Mouse (Mus musculus) adipocyte (in vitro differentiated cells): ENCODE data around the gene Sufu.
A peak's percentile ranks its signal among the peaks of the same experiment; 100 is the strongest.

Source experiments
- DNase-seq: peaks from one replicate; pipeline ENCODE4 v3.0.0-alpha.2; 2016; ENCODE audit warnings: low spot score

Sufu gene

DNA sequence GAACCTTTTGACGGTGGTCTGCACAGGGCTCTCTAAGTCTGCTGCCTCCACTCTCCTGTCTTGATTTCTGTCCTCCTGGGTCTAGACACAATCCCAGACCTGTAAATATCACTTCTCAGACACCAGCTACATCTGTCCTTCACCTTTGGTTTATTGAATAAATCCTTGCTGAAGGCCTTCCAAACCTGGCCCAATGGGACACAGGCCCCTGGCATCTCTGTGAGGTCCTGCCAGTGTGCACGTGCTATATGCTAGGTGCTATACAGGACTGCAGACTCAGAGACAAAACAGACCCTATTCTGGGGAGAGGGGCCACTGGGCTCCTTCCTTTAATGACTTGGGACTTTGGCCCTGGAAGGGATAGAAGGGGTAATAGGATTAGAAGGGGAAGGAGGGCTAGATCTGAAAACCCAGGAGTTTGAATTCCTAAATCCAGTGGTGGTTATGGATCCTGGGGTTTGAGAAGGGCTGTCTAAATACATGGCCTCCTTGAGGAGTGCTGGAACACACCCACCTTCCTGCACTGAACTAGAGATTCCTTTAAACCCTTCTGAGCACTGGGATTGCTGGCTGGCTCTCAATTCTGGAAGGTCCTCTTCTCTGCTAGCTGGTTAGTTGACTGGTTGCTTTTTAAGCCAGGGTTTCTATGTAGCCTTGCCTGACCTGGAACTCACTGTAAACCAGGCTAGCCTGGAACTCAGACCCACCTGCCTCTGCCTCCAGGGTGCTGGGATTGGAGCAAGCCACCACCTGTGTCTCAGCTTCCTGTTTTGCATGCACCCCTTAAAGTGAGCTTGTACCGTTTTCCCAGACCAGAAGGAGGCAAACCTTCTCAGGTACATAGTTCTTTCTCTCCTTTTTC, 120.2 kb downstream of the Sufu start:
- DNase-seq: peak; percentile 64

DNA sequence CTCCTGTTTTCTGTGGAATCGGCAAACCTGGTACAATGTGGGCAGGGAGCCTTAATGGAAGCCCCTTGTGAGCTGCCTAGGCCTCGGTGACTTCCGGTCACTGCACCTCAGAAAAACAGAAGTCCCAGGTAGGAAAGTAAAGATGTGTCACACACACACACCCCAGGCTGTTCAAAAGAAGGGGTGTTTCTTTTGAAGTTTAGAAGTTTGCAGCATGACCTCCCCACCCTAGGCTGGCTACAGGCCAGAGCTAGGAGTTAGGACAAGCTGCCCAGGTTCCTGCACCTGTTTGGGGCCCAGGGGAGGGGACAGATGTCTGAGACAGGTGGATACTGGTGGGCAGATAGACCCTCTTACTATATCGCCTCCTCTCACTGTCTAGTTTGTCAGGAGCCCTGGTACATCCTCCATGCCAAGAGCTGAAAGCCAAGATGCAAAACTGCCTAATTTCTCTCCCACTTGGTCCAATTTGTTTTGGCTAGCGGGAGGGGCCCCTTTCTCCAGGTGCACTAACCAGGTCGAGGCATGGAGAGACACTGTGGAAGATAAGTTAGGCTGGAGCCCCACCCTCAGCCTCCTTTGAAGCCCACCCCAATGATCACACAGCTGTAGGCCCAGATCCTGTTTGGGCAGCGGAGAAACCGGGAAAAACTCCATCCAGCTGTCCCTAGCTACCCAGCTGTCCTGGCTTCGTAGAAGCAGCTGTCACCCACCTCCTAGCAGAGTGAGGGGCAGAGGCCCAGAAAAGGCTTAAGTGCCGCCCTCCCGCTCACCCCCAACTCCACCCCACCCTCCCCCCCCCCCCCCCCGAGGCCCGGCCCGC, 121.0 kb downstream of the Sufu start:
- no peak for DNase-seq

DNA sequence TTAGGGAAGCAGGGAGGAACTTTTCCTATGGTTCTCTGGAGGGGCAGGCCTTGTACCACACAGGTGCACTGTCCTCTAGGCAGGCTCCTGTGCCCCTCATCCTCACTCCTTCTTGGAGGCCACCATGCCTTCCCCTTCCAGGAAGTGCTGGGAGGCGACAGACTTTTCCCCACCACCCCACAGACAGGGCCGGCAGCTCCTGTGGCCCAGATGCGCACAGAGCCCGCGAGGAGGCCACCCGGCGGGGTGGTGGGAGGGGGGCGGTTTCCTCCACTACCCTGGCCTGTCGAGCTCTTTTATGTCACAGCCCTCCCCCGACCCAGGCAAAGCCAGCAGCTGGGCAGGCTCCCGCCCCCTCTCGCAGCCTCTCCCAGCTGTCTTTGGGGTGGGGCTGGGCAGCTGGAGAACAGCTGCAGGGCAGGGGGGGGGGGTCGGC, 121.7 kb downstream of the Sufu start:
- no peak for DNase-seq

DNA sequence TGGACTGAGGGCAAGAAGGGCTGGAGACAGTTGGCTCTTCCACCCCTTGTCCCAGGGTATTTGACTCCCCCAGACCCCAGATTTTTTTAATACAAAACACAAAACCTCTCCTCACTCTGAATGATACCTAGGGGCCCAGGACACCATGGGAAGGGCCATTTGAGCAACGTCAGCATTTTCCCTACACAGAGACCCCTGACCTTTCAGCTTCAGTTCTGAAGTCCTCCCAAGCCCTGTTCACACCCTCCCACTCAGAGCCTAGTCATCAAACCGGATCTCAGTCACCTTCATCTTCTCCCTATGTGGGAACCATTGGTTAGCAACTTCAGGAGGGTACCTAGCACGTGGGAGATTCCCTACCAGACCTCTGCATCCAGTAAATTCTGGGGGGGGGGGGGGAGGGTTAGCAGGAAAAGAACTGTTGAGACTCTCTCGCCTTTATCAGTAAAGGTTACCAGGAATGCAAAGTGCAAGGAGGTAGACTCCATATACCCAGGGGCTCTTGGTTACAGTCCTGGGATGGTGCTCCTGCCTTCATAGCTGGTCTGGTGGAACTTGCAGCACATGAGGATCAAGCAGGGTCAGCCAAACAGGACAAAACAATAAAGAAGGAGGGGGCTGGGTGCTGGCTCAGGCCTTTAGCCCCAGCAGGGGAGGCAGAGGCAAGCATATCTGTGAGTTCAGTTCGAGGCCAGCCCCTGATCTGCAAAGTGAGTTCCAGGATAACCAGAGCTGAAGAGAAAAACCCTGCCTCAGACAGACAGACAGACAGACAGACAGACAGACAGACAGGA, 122.3 kb downstream of the Sufu start:
- peak; percentile 50 for DNase-seq

DNA sequence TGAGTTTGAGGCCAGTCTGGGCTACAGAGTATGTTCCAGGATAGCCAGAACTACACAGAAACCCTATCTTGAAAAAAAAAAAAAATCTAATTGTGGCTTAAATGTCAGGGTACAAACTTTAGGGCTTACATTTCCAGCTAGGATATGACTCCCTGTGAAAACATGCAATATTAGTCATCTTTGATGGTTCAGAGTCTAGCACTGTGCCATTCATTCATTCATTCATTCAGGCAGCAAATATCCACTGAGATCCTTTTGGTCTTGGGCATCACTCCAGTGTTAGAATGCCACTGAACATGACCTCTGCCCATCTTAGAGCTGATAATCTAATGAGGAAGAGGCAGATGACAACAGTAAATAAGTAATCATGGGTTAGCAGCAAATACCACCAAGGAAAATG, 125.0 kb downstream of the Sufu start:
- no peak for DNase-seq

DNA sequence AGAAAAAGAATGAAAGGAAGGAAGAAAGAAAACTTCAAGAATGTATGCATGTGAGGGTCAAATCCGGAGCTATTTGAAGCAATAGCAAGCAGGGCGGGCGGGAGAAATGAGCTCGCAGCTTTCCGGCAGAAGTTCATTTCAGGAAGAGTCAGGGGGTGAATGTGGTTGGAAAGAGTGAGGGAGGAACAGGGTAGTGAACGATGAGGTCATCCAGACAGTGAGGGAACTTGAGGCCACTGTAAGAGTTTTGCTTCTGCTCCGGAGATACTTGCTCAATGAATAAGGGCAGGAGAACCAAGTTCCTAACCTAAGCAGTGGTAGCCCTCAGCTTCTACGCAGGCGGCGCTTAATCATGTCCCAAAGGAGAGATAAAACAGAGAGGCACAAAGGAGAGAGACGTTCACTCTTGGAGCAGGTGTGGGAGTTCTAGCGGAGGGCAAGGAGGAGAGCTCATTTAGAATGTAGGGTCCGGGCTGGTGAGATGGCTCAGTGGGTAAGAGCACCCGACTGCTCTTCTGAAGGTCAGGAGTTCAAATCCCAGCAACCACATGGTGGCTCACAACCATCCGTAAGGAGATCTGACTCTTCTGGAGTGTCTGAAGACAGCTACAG, 125.8 kb downstream of the Sufu start:
- DNase-seq: peak; percentile 80

DNA sequence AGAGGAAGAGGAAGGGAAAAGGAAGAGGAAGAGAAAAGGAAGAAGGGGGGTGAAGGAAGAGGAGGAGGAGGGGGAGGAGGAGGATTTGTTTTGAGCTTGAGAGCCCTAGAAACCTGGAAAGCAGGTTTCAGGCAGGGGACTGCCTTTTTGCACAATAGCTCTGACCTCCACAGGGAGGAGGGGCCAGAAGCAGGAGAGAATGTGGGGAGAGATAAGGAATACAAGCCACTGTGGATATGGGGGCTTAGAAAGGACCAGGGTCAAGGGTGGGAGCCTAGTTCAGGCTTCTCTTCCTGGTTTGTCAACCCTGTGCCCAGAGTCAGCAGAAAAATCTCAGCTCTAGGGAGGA, 126.4 kb downstream of the Sufu start:
- no peak for DNase-seq

DNA sequence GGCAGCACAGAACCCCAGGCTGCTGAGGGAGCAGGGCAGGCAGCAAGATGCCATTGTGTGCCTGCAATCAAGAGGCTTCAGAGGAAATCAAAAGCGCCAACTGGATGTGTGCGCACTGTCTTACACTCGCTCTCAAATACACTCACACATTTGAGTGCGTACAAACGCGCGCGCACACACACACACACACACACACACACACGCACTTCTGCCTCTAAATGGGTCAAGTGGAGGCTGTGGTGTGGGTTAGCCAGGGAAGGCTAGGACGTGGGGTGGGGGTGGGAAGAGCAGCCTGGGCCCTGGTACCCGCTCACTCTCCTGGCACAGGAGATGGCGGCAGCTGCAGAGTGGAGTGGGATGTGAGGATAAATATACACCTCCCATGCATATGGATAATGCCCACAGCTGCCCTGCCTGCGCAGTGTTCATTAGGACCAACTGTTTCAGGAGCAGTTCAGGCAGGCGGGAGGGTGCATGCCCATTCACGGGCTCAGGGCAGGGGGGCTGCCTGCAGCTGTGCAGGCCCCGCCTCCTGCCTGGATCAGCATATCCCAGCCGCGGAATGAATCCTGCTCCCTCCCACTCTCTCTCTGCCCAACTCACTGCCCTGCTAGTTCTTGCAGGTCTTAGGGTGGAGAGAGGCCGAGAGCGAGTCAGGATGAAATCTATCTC, 126.9 kb downstream of the Sufu start:
- DNase-seq: no peak

DNA sequence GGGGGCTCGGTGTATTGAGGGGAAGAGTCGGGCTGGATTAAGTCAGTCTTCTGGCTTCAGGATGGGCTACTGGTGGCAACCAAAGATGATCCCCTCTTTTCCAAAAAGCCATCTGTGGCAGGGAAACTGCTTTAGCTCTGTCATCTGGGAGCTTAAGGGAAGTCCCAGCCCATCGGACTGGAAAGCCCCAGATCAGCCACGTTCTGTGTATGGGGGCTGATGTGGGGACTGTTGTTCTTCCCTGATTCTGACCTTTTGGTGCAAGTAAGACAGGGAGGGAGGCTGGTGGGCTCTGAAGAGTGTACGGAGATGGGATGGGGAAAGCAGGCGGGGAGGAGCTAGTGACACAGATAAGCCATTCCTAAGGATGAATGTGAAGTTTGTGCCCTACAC, 127.5 kb downstream of the Sufu start:
- DNase-seq: no peak

DNA sequence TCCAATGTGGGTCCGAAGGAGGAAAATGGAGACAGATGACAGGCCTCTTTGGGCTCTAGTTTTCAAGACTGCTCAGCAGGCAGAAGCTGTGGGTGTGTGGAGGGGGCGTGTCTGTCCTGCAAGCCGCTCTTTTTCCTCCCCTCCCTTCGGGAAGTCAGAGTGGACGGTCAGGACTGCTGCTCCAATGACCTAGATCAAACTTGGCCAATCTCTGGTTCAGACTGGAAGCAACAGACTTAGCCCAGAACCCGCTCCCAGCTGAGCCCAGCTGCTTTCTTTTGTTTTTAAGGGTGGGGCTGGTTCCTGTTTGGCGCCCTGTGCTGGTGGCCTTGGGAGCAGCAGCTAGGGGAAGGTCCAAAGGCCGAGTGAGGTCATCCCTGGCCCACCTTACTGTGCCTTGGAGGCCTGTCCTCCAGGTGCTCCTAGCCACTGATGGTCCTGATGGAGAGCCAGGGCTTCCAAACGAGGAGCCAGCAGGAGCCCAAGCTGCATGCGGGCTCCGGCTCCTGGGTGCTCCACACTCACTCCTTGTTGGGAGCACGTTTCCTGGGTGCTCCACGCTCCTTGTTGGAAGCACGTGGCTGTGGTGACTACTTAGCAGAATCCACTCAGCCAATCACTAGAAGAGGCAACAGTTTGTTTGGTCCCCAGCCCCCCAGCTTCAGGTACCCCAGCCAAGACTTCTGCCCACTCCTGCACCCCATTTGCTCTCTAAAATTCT, 128.1 kb downstream of the Sufu start:
- DNase-seq: peak; percentile 92

DNA sequence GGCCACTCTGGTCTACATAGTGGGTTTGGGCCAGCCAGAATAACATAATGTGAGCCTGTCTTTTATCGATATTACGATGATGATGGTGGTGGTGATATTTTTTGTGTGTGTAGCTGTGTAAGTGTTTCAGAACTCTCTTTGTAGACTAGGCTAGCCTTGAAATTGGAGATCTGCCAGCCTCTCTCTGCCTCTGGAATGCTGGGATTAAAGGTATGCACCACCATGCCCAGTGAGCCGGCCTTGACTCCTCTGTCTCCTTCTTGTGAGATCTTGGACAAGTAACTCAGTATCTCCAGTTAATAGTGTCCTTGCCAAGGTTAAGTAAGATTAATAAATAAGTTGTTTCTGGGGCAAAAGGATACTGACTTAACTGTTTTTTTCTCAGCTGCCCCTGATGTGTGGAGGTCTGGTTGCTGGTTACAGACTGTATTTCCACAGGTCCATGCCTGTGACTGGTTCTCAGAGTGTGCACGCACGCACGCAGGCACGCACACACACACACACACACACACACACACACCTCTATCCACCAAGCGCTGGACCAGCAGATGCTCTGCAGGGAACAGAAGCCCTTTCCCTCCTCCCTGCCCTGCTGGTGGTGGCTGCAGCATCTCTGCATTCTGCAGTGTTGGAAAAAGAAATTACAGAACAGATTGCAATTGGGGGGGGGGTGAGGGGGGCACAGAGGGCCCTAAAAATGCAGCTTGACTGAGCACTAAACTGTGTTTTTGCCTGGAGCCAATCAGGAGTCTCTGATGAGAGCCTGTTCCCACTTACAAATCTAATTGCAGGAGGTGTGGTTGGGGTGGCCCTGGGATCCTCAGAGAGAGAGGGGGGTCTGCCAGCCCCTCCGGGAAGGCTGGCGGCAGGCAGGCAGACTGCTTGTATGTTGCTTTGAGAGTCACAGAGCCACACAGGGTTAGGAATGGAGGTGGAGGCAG, 129.3 kb downstream of the Sufu start:
- DNase-seq: no peak

DNA sequence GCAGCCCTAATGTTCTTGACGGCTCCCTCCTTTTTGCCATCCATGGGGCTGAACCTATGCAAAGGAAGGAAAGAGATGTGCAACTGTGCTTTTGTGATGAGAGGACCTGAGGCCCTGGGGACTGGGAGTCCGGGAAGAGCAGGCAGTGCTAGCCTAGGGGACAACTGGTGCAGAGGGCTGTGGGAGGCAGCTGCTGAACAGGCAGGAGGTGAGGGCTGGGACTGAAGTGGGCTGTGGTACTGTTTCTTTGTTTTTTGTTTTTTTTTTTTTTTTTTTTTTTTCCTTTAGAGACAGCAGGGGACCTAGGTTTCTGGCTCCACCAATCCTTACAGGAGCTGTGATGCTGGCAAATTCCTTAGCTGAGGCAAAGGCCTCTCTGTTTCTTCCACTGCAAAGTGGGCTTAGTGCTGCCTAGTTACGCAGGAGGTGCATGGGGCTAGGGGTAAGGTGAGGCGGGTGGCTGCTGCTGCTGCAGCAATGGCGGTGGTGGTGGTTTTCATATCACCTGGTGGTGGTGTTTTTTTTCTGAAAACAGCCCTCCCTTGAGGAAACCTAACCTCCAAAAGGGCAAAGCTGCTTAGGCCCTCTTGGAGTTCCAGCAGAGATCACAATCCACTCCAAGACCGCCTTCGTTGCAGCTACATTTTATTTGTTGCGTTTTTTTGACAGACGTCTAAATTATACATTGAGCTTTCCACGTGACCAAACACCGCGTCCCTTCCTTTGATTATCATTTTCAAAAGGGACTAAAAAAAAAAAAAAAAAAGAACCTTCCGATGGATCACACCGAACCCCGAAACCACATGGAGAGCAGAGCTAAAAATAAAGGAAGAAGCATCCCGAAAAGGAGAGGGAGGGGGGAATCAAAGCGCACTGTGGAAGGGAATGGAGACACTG, 131.2 kb downstream of the Sufu start:
- DNase-seq: no peak

DNA sequence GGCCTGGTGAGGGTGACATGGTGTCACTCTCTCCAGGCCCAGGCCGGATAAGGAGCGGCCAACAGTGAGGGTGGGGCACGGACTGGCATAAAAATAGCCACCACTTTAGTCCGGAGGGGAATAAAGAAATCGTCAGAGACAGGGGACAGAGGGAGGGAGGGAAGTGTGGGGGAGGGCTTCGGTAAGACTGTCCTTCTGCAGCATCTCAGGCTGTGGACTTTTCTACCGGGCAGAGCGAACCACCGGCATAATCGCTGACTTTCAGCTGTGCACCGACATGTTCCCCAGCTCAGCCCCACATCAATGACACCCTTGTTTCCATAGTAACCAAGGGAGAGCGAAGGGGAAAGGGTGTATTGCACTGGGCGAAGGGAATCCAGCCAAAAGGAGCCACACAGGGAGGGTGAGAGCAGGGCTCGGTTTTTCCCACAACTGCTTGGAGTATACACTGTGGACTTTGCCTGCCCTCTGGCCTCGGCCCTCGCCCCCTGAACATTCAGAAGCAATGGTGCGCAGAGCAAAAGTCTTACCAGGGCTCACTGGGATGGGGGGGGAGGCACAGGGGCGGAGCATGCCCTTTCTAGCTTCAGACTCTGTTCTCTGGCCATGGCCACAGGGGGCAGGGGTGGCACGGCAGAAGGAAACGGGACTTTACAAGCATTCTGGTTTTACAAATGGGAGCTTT, 132.0 kb downstream of the Sufu start:
- no peak for DNase-seq

DNA sequence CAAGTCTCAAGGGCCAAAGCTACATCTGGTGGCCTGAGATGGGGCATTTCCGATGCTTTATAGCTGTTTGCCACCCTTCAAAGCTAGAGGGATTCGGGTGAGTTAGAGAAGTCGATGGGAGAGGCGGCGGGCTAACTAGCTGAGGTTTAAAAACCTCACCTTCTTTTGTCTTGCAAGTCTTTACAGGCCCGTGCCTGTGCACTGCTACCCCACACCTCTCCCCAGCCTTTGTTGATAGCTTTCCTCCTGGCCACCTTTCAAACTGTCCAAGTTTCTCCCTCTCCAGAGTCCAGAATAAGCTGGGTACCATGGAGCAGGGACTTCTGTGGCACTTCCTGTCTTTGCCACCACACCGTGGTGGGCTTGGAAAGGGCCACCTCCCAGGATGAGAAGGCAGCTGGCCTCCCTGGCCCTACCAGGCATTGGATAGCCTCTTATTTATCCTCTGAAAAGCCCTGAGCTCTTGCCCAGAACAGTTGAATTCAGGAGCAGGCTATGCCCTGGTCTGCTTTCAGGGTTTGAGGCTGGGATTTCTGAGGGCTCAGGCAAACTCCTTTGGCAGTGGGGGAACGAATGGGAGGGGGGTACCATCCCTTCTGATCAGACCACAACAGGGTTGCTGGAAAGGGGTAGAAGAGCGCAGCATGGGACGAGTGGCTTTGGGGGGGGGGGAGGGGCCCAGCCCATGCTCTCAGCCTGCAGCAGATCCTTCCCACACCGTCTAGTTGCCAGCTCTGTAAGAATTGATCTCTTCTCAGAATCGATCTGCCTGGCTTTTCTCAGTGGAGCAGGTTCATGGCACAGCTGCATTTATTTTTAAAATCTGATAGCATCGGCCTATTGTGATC, 133.1 kb downstream of the Sufu start:
- no peak for DNase-seq

DNA sequence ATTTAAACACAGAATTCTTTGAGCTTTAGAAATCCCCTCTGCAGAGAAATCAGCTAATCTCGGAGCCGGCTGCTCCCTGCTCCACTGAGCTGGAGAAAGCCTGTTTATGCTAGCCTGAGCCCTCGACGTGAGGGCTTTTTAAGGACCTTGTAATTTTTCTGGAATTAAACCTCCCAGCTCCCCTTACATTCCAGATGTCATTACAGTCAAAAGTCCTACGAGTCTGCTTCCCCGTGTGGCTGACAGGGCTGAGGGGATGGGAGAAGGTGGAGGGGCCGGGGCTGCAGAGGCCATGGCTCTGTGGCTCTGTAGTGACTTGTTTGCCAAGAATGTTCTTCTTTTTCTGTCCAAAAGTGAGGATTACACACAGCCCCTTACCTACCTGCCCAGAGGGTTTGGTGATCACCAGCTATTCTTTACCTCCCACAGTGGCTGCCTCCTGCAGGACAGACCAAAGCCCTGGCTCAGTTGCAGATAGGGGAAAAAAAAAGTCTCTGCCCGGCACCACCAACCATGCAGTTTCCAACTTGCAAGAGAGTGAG, 133.8 kb downstream of the Sufu start:
- DNase-seq: no peak

DNA sequence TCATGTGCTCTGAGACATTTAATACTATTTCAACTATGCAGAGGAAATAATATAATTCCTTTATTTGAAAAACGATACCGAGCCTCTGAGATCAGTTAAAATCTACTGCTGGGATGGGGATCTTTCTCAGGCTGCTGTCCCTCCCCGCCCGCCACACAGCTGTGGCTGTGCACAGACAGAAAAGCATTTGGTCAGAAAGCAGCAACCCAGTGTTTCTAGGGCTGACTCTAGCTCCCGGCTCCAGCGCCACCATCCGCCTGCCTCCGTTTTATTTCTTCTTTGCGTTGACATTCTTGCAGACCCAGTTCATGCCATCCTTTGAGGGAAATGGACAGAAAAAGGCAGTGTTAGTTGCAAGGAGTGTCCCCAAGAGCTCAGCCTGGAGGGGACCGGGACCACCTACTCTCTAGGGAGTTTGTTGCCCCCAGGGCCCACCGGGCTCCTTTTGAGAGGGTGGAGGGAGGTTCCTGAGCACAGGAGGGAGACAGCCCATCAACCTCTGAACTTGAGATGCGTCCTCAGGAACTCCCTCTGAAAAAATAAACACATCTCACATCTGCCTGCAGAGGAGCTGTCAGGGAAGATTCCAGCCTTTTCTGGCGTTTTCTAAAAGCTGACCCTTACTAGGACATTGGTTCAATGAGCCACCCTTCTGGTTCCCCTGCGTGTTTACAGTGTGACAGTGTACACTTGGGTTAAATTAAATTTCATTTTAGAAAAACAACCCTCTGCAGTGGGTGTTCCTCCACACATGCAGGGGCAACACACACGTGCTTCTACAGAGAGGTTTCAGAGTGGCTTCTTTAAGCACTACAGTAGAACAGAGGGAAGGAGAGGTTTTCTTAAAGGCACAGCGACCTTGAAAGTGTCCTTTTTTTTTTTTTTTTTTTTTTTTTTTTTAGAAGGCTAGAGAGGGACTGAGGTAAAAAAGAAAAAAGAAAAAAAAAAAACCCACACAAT, 134.7 kb downstream of the Sufu start:
- no peak for DNase-seq
